Mouse (Mus musculus) retina, embryonic 14.5 days (tissue): ENCODE data around the gene Cd109.

ENCODE experiments used
- DNase-seq: peaks from one replicate; pipeline ENCODE4 v3.0.0-alpha.2; 2015; ENCODE audit warnings: low spot score

Cd109 gene

GRCm38 (mm10) chr9:78641386-78641785 lies 26.0 kb downstream of the Cd109 start:
- no peak for DNase-seq

DNA sequence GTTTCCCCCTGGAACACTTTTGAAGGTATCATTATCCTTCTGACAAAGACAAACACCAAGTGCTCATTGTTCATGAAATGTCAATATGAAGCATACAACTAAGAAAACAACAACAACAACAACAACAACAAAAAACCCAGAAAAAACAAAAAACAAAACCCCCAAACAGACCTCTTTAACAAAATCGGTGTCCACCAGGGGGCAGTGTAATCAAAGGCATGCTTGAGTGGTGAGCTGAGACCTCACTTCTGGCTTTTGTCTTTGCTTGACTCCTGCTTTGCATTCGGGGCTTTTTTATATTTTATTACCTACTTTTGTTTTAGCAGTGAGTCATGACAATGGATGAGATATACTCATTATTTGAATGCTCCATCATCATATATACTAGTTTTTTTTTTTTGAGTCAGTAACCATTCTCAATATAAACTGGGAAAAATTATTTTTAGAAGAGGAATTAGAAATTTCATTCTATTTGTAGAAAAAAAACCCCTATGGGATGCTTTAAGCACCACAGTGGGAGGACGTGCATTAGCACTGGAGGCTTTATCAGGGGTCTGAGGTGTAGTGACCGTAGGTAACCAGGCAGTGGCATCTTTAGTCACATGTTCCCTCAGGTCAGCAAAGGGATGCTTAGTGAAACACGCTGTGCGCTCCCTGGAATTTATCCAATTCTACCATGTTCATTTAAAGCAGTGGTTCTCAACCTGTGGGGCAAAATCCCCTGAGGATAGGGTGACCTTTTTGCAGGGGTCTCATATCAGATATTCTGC lies 30.8 kb downstream of the Cd109 start:
- DNase-seq = peak; percentile 82

DNA sequence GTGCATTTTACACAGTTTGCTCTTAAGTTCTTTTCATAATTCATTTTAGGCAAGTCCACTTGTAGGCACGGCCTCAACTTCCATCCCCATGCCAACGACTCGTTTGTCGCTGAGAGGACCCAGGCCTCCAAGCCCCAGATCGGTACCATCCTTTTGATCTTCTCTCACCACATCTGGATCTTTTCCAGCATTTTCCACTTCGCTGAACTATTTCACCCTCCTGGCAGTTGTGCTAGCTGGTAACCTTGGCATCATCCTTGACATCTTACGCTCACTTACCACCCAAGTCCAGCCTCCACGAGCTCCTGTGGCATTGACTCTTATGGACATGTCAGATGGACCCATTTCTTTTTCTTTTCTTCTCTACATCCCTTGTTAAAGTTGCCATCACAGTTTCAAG lies 33.3 kb downstream of the Cd109 start:
- DNase-seq = no peak

- DNase-seq = no peak
Observed at GRCm38 (mm10) chr9:78649398-78649797, 34.1 kb downstream of the Cd109 start.

DNA sequence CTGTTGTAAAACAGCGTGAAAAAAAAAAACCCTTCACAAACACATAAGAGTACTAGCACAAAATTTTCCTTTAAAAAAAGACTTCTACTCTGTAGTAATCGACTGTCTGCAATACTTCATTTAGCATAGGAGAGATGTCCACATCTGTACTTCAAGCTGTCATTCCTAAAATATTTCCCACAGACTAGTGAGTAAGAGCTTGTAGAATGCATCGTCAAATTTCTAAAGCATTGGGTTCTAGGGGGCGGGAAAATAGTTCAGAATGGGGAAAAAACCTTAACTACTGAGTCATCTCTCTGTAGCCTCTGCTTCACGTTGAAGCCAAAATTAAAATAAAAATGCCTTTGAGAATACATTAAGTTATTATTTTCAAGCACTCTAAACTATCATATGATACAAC lies 42.2 kb downstream of the Cd109 start:
- DNase-seq = no peak

- DNase-seq = no peak
Observed at GRCm38 (mm10) chr9:78671446-78671985, 56.2 kb downstream of the Cd109 start.

DNA sequence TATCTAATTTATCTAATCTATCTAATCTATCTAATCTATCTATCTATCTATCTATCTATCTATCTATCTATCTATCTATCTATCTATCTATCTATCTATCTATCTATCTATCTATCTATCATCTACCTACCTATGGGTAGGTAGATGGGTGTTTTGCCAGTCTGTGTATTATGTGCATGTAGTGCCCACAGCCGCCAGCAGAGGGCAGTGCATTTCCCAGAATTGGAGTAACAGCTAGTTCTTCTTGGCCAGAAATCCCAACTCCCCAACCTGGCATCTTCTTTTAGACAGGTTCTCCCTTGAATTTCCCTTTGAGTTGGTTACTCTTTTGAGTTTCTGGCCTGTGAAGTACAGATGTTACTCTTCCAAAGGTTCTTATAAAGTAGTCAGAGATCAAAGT lies 85.3 kb downstream of the Cd109 start:
- peak; percentile 73 for DNase-seq

DNA sequence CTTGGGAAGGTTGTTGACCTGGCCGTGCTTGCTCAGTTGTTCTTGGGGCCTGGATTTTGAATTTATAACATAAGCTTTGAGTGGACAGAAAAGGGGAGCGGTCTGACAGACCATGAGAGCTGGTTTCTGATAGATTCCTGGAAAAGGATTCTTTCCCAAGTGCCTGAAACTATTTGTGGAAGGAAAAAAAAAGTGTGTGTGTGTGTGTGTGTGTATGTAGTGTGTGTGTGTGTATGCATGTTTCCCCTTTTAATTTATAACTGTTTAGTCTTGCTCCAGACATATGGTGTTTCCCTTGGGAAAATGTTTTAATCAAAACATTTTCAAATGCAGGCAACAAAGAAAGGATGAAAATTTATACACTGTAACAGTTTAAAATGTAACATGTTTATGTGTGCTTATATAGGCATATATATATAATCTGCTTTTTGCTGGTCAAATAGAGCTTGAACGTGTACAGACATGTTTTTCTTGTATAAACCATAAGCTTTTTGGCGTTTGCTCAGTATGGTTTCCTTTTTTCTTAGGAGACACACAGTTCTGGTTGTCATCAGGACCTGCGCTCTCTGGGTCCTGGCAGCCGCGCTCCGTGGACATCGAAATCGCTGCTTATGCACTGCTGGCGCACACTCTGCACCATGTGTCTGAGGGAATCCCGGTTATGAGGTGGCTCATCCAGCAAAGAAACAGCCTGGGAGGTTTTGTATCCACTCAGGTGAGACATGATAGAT lies 87.3 kb downstream of the Cd109 start:
- DNase-seq = no peak

GRCm38 (mm10) chr9:78720888-78721798 lies 105.8 kb downstream of the Cd109 start:
- no peak for DNase-seq

GRCm38 (mm10) chr9:78731931-78732330 lies 116.6 kb downstream of the Cd109 start:
- no peak for DNase-seq

DNA sequence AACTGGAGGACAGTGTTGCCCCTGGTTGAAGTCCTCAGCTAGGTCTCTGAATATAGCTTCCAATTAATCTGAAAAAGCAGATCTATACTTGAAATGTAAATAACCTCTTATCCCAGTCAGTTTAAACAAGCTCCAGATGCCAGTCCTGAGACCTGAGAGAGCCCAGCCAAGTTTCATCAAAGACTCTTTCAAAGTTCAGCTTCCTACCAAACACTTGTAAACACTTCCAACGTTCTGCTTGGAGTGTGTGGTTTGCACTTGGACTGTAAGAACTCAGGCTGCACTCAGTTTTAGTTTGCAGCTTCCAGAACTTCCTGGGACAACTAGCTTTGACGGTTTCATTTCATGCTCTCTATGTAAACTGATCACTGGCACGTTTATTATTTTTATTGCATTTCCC lies 120.2 kb downstream of the Cd109 start:
- DNase-seq = no peak

GRCm38 (mm10) chr9:78742012-78742411 lies 126.7 kb downstream of the Cd109 start:
- no peak for DNase-seq

DNA sequence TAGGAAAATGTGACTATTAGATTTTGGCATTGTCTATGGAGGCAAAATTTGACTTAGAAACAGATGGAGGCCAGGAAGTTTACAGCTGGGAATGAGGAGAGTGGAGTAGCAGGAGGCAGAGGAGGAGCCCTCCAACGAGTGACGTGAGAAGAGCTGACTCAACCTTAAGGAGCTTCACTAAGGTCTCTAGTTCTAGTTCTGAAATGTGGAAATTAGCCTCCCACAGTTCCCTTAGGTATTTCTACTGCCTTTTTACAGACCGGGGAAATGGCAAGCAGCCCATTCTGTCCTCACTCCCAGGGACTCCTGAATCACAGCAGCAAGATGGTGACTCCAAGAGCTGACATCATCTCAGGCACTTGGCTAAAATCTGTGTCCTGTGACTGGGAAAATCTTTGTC lies 134.9 kb downstream of the Cd109 start:
- DNase-seq = no peak
